ENCODE assay signal across 8 mouse cellular contexts in the genomic region with DNA sequence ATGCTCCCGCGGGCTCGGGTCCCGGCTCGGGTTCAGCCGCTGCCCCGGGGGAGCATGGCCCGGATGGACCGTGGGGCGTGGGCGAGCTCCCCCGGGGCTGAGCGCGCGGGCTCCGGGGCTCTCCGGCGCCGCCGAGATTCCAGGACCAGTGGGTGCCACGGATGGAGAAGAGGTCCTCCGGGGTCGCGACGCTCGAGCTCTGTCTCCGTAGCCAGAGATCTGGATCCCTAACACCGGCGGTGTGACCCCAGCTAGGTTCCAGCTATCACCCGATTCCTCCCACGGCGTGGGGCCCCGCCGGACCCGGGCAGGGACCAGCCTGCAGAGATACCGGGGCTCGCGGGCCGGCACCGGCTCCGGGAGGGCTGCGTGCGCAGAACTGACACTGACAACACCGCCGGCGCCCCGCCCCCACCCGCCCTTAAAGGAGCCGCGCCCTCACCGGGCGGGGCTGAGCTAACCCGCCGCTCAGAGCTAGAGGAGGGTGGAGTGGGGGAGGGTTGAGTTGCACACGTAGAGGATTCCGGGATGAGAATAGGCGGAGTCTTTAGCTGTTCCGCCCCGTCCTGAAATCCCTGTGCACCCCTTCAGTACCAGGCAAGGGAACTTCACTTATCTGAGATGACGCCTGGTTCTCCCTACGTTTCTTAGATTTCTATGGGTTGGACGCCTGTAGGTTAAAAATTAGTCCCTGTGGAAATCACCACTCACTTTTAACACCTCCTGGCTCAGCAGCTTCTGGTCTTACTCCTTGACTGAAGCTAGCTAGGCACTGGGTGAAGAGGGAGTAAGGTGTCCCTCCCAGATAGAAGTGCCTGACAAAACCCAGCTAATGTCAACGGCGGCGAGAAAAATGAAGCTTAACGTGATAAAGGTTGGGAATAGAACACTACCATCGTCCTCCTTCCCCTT. TPM values are rescaled to one million over a fixed set of nuclear protein-coding genes. Genes with fewer than 3 reads are reported as not detected.
DNase-seq lines count a peak whose midpoint lies in the region; ATAC-seq and TF ChIP-seq lines count a peak whose summit lies in the region.

A gene (minus strand): TSS at position 399 of the 912 bp plus-strand sequence.

- no peak for TF ChIP-seq CTCF in bone marrow, adult 2 months (IDR thresholded peaks at IDR 0.05; ENCODE audit: control insufficient read depth, insufficient read depth, low read length)
- no peak for TF ChIP-seq CTCF in midbrain, postnatal 0 days (IDR thresholded peaks at IDR 0.05)

- peak; percentile 63; the same call in 1 of the 2 replicates for TF ChIP-seq POLR2A in bone marrow, adult 2 months (IDR thresholded peaks at IDR 0.05; ENCODE audit: borderline replicate concordance, control insufficient read depth, low read depth, low read length)
- 0 out of 2 replicates have a peak, but pooled peaks have one; percentile 40 for TF ChIP-seq POLR2A in limb, embryonic 14.5 days (IDR thresholded peaks at IDR 0.05; ENCODE audit: borderline replicate concordance, extremely low read depth, insufficient read depth, insufficient read length)

- H3K4me1 ChIP-seq in bone marrow, adult 2 months (ENCODE audit: control insufficient read depth, insufficient read depth, low read length): peaks cover 6% of the 10 kb centered on the region
- peaks cover 30% of the 10 kb centered on the region for H3K4me1 ChIP-seq in embryonic facial prominence, embryonic 15.5 days
- peaks cover 16% of the 10 kb centered on the region for H3K4me1 ChIP-seq in limb, embryonic 14.5 days (ENCODE audit: control insufficient read depth, insufficient read depth, low read length)
- H3K4me1 ChIP-seq in midbrain, postnatal 0 days (ENCODE audit: insufficient read depth, low read length): peaks cover 17% of the 10 kb centered on the region

- peaks cover 18% of the 10 kb centered on the region for H3K36me3 ChIP-seq in embryonic facial prominence, embryonic 15.5 days
- peaks cover 17% of the 10 kb centered on the region for H3K36me3 ChIP-seq in limb, embryonic 14.5 days (ENCODE audit: control insufficient read depth, insufficient read depth, low read length)
- H3K36me3 ChIP-seq in midbrain, postnatal 0 days (ENCODE audit: insufficient read depth, low read length): peaks cover 15% of the 10 kb centered on the region

- peak within 1 kb of the TSS; percentile 81 for H3K9ac ChIP-seq in embryonic facial prominence, embryonic 15.5 days
- peak within 1 kb of the TSS; percentile 73 for H3K9ac ChIP-seq in limb, embryonic 14.5 days (ENCODE audit: low read depth, low read length, severe bottlenecking)
- peak within 1 kb of the TSS; percentile 89 for H3K9ac ChIP-seq in midbrain, postnatal 0 days (replicated peaks; ENCODE audit: low read length, poor library complexity, severe bottlenecking)

- H3K27ac ChIP-seq in bone marrow, adult 2 months (ENCODE audit: control insufficient read depth, insufficient read depth, low read depth, low read length, poor library complexity): peak within 1 kb of the TSS; percentile 87
- H3K27ac ChIP-seq in embryonic facial prominence, embryonic 15.5 days (replicated peaks): peak within 1 kb of the TSS; percentile 76
- peak within 1 kb of the TSS; percentile 53 for H3K27ac ChIP-seq in limb, embryonic 14.5 days (replicated peaks; ENCODE audit: low read depth, low read length)
- H3K27ac ChIP-seq in midbrain, postnatal 0 days (ENCODE audit: low read depth, low read length): peak within 1 kb of the TSS; percentile 82

- DNase-seq in 3T3-L1 (ENCODE audit: low read depth, low spot score): peak; percentile 97
- peak; percentile 90 for DNase-seq in heart, adult 8-10 months (ENCODE audit: low spot score)
- DNase-seq in kidney, adult 9 months: peak; percentile 95
- peak; percentile 99 for DNase-seq in limb, embryonic 14.5 days (ENCODE audit: low spot score)
- DNase-seq in midbrain, postnatal 0 days (ENCODE audit: low spot score): peak; percentile 98
- peak; percentile 86 to 89 for DNase-seq in spleen, postnatal 36 days (ENCODE audit: low spot score in 2 of 2)

- peak; percentile 99 for ATAC-seq in embryonic facial prominence, embryonic 15.5 days (ENCODE audit: insufficient number of reproducible peaks, low FRiP score, low TSS enrichment, low read depth)
- ATAC-seq in limb, embryonic 14.5 days (ENCODE audit: low FRiP score, low read depth): peak; percentile 99
- peak; percentile 98 for ATAC-seq in midbrain, postnatal 0 days (ENCODE audit: low FRiP score)

- WGBS in bone marrow, adult 2 months: under 1% methylated on average over 67 of the region's 67 CpGs
- WGBS in embryonic facial prominence, embryonic 15.5 days: under 1% methylated on average over 67 of the region's 67 CpGs
- WGBS in limb, embryonic 14.5 days: under 1% methylated on average over 34 of the region's 67 CpGs
- under 1% methylated on average over 61 of the region's 67 CpGs for WGBS in midbrain, postnatal 0 days

- H3K9me3 ChIP-seq in embryonic facial prominence, embryonic 15.5 days (replicated peaks): no peaks in the 10 kb centered on the region
- no peaks in the 10 kb centered on the region for H3K9me3 ChIP-seq in limb, embryonic 14.5 days (ENCODE audit: control insufficient read depth, low read length)
- no peaks in the 10 kb centered on the region for H3K9me3 ChIP-seq in midbrain, postnatal 0 days (ENCODE audit: low read length)

- peak within 1 kb of the TSS; percentile 95 for H3K4me3 ChIP-seq in bone marrow, adult 2 months (replicated peaks; ENCODE audit: control insufficient read depth, low read depth, low read length)
- H3K4me3 ChIP-seq in embryonic facial prominence, embryonic 15.5 days (replicated peaks): peak within 1 kb of the TSS; percentile 93
- peak within 1 kb of the TSS; percentile 89 for H3K4me3 ChIP-seq in limb, embryonic 14.5 days (replicated peaks; ENCODE audit: low read length)
- H3K4me3 ChIP-seq in midbrain, postnatal 0 days (ENCODE audit: low read depth, low read length): peak within 1 kb of the TSS; percentile 92

- peak within 1 kb of the TSS; percentile 94 for H3K4me2 ChIP-seq in embryonic facial prominence, embryonic 15.5 days (replicated peaks)
- peak within 1 kb of the TSS; percentile 93 for H3K4me2 ChIP-seq in limb, embryonic 14.5 days (replicated peaks; ENCODE audit: low read depth, low read length, severe bottlenecking)
- H3K4me2 ChIP-seq in midbrain, postnatal 0 days (ENCODE audit: low read depth, low read length, poor library complexity, severe bottlenecking): peak within 1 kb of the TSS; percentile 79

- no peaks in the 10 kb centered on the region for H3K27me3 ChIP-seq in embryonic facial prominence, embryonic 15.5 days
- H3K27me3 ChIP-seq in limb, embryonic 14.5 days (ENCODE audit: control insufficient read depth, insufficient read depth, low read length): no peaks in the 10 kb centered on the region
- H3K27me3 ChIP-seq in midbrain, postnatal 0 days (ENCODE audit: insufficient read depth, low read length): no peaks in the 10 kb centered on the region

RNA-seq across cellular contexts. Expression of the gene that starts here (rescaled TPM):
- 14.6 and 17.5 TPM in 2 replicates for polyA plus RNA-seq in bone marrow, adult 2 months (2011; ENCODE audit: insufficient read depth, insufficient read length, low replicate concordance, missing spikeins)
- 9.1 and 10.3 TPM in 2 replicates for polyA plus RNA-seq in embryonic facial prominence, embryonic 15.5 days (2015; fragmentation: Nextera tagmentation; extraction: Ambion mirVana)
- 10 to 100 TPM; 12.7 to 19.2 (median 14.1) TPM for total RNA-seq in heart, adult 8-10 months (2022)
- 19.6 and 23.1 TPM in 2 replicates for polyA plus RNA-seq in limb, embryonic 14.5 days (2012; rRNA removed)
- polyA plus RNA-seq in limb, embryonic 14.5 days (2014; fragmentation: Nextera tagmentation; extraction: Ambion mirVana): 7.5 and 8.0 TPM in 2 replicates
- 48.9 and 57.1 TPM in 2 replicates for total RNA-seq in midbrain, postnatal 0 days (2014; rRNA removed)
- polyA plus RNA-seq in midbrain, postnatal 0 days (2015; fragmentation: Nextera tagmentation; extraction: Ambion mirVana): 22.6 and 23.6 TPM in 2 replicates

Comparison
In these comparisons a context has a peak if more than half of its experiments do, and no peak if none do; other contexts are left out.
1. Peak in every context shown above with its lines: DNase-seq, ATAC-seq, H3K4me3 ChIP-seq and H3K27ac ChIP-seq.